Comparison of ENCODE assay signal across 33 mouse cellular contexts in genomic region chr10:93460106-93460505, GRCm38 (mm10). TPM values are rescaled to one million over a fixed set of nuclear protein-coding genes. Genes with fewer than 3 reads are reported as not detected.
"Had no signal": no experiment of that assay in that cellular context is flagged by ENCODE, and none has a peak within 500 bp of the region (broad histone marks: within the 10 kb centered on the region; RNA-seq: fewer than 3 reads in every experiment).

No protein-coding gene starts in this region.

- H3K9me3 ChIP-seq: limb, embryonic 10.5 days; limb, embryonic 12.5 days; limb, embryonic 13.5 days; limb, embryonic 15.5 days; liver, embryonic 12.5 days; liver, embryonic 13.5 days; liver, embryonic 15.5 days; lung, embryonic 15.5 days; megakaryocyte, embryonic 14.5 days; midbrain, embryonic 10.5 days; midbrain, embryonic 12.5 days; midbrain, embryonic 13.5 days; midbrain, embryonic 15.5 days; neural tube, embryonic 12.5 days; neural tube, embryonic 13.5 days had no signal

- H3K9ac ChIP-seq: limb, embryonic 12.5 days; limb, embryonic 13.5 days; limb, embryonic 15.5 days; liver, embryonic 12.5 days; liver, embryonic 13.5 days; liver, embryonic 14.5 days; liver, embryonic 15.5 days; liver, postnatal 0 days; lung, embryonic 14.5 days; lung, embryonic 15.5 days; midbrain, embryonic 12.5 days; midbrain, embryonic 13.5 days; midbrain, embryonic 15.5 days; neural tube, embryonic 12.5 days; neural tube, embryonic 13.5 days had no signal

- H3K27ac ChIP-seq: limb, embryonic 10.5 days; limb, embryonic 12.5 days; limb, embryonic 13.5 days; limb, embryonic 15.5 days; liver, embryonic 12.5 days; liver, embryonic 13.5 days; liver, embryonic 14.5 days; liver, embryonic 15.5 days; lung, embryonic 15.5 days; macrophage; midbrain, embryonic 10.5 days; midbrain, embryonic 12.5 days; midbrain, embryonic 13.5 days; midbrain, embryonic 15.5 days; neural tube, embryonic 12.5 days; neural tube, embryonic 13.5 days had no signal

- DNase-seq: left cerebral cortex, postnatal 4 days; liver; liver, embryonic 13.5 days; liver, postnatal 0 days; lung, adult 18-20 months; lung, adult 2 months; lung, embryonic 14.5 days; lung, postnatal 10 days; lung, postnatal 14 days; lung, postnatal 36 days; lung, postnatal 4 days; midbrain, embryonic 14.5 days had no signal

- H3K36me3 ChIP-seq: midbrain, embryonic 15.5 days had no signal

- H3K4me3 ChIP-seq: limb, embryonic 10.5 days; limb, embryonic 12.5 days; limb, embryonic 13.5 days; limb, embryonic 15.5 days; liver, embryonic 12.5 days; liver, embryonic 13.5 days; liver, embryonic 15.5 days; lung, embryonic 15.5 days; megakaryocyte, embryonic 14.5 days; midbrain, embryonic 10.5 days; midbrain, embryonic 12.5 days; midbrain, embryonic 13.5 days; midbrain, embryonic 15.5 days; myocyte; neural tube, embryonic 12.5 days; neural tube, embryonic 13.5 days had no signal

- ATAC-seq: liver, embryonic 12.5 days; liver, postnatal 0 days; lung, postnatal 0 days; midbrain, embryonic 13.5 days; midbrain, embryonic 15.5 days; midbrain, embryonic 16.5 days had no signal

- H3K4me2 ChIP-seq: limb, embryonic 12.5 days; limb, embryonic 13.5 days; limb, embryonic 15.5 days; liver, embryonic 11.5 days; liver, embryonic 12.5 days; liver, embryonic 13.5 days; liver, embryonic 15.5 days; lung, embryonic 14.5 days; lung, embryonic 15.5 days; midbrain, embryonic 11.5 days; midbrain, embryonic 12.5 days; midbrain, embryonic 13.5 days; midbrain, embryonic 15.5 days; neural tube, embryonic 12.5 days; neural tube, embryonic 13.5 days had no signal

- H3K4me1 ChIP-seq: neural tube, embryonic 12.5 days had no signal

- H3K27me3 ChIP-seq: limb, embryonic 12.5 days; limb, embryonic 13.5 days; limb, embryonic 15.5 days; liver, embryonic 12.5 days; liver, embryonic 13.5 days; liver, embryonic 15.5 days; lung, embryonic 15.5 days; megakaryocyte, embryonic 14.5 days; midbrain, embryonic 12.5 days; midbrain, embryonic 13.5 days; midbrain, embryonic 15.5 days; neural tube, embryonic 12.5 days; neural tube, embryonic 13.5 days had no signal

RNA-seq across cellular contexts. Expression of gene Hal, which starts 28.5 kb away (rescaled TPM):
- polyA plus RNA-seq: limb, embryonic 12.5 days; lung, embryonic 15.5 days; lung, postnatal 0 days; midbrain, embryonic 11.5 days; midbrain, embryonic 12.5 days; midbrain, embryonic 14.5 days; midbrain, embryonic 16.5 days; neural tube, embryonic 13.5 days had no signal
